Mouse (Mus musculus) yolk sac, embryonic 10.5 days (tissue): Measurements from ENCODE around the gene Arglu1.

Source experiments
- DNase-seq: peaks from one replicate; pipeline ENCODE4 v3.0.0-alpha.2; 2017; ENCODE audit warnings: low spot score

Arglu1 gene

GRCm38 (mm10) chr8:8690146-8691092 lies at the start of gene Arglu1:
Gene Arglu1, minus strand, starts transcription at chr8:8690521.
- DNase-seq: peak; percentile 91

GRCm38 (mm10) chr8:8737271-8737670 lies 47.0 kb upstream of the Arglu1 start:
- DNase-seq: no peak

GRCm38 (mm10) chr8:8736826-8737225 lies 46.5 kb upstream of the Arglu1 start:
- DNase-seq: no peak

GRCm38 (mm10) chr8:8733804-8734203 lies 43.5 kb upstream of the Arglu1 start:
- DNase-seq: peak; percentile 13

- DNase-seq: no peak
Measured at GRCm38 (mm10) chr8:8728643-8729042, 38.3 kb upstream of the Arglu1 start.

- DNase-seq: no peak
Measured at GRCm38 (mm10) chr8:8726547-8726946, 36.2 kb upstream of the Arglu1 start.

GRCm38 (mm10) chr8:8704813-8705212 lies 14.5 kb upstream of the Arglu1 start:
- no peak for DNase-seq

- no peak for DNase-seq
Measured at GRCm38 (mm10) chr8:8703668-8704067, 13.3 kb upstream of the Arglu1 start.

GRCm38 (mm10) chr8:8700821-8701220 lies 10.5 kb upstream of the Arglu1 start:
- no peak for DNase-seq

GRCm38 (mm10) chr8:8700229-8700628 lies 9.9 kb upstream of the Arglu1 start:
- DNase-seq: no peak

GRCm38 (mm10) chr8:8689454-8690145 lies 721 bp downstream of the Arglu1 start:
- peak; percentile 79 for DNase-seq

GRCm38 (mm10) chr8:8688823-8689453 lies 1.4 kb downstream of the Arglu1 start:
- DNase-seq: no peak

GRCm38 (mm10) chr8:8685517-8685916 lies 4.8 kb downstream of the Arglu1 start:
- no peak for DNase-seq

GRCm38 (mm10) chr8:8682697-8683096 lies 7.6 kb downstream of the Arglu1 start:
- DNase-seq: no peak

- DNase-seq: no peak
Measured at GRCm38 (mm10) chr8:8678236-8678635, 12.1 kb downstream of the Arglu1 start.

GRCm38 (mm10) chr8:8674864-8675263 lies 15.5 kb downstream of the Arglu1 start:
- DNase-seq: no peak

- peak; percentile 87 for DNase-seq
Measured at GRCm38 (mm10) chr8:8661759-8662138, 28.6 kb downstream of the Arglu1 start.

GRCm38 (mm10) chr8:8661103-8661758 lies 29.1 kb downstream of the Arglu1 start, which contains the start of gene Efnb2:
Gene Efnb2, minus strand, starts transcription at chr8:8661242.
- DNase-seq: peak; percentile 95

- no peak for DNase-seq
Measured at GRCm38 (mm10) chr8:8660307-8661098, 29.8 kb downstream of the Arglu1 start.

- DNase-seq: peak; percentile 26
Measured at GRCm38 (mm10) chr8:8659503-8660306, 30.6 kb downstream of the Arglu1 start.
